Mouse (Mus musculus): Measurements from ENCODE around the gene Rtp4. TPM values are rescaled to one million over a fixed set of nuclear protein-coding genes. Genes with fewer than 3 reads are reported as not detected.

Rtp4 gene
- polyA plus RNA-seq, 1 experiment from 2014 or later = 4.8 TPM

Other genes with a start within 250 kb of the Rtp4 start
- 0.87 and 2.9 TPM in 2 replicates for gene Rtp1, start 91.2 kb upstream of the Rtp4 start, polyA plus RNA-seq (2015; fragmentation: Nextera tagmentation; extraction: Ambion mirVana)
- 4.8 and 6.0 TPM in 2 replicates for gene Masp1, start 524 bp downstream of the Rtp4 start, polyA plus RNA-seq (2015; fragmentation: Nextera tagmentation; extraction: Ambion mirVana)